Mouse (Mus musculus) liver, adult 2 months (tissue): ENCODE measurements at regions not wholly inside any gene's neighbourhood (a gene's known extent, or its start where the extent isn't known, plus 50 kb on each side); places are given as distances from the start of the nearest gene placed in this dataset.

Source experiments
- CTCF ChIP-seq: fragments of 200-500 bp; IDR thresholded peaks from 2 replicates; pipeline ENCODE4 v1.5.1; 2011; ENCODE audit warnings: low read depth, low read length, control low read depth
- POLR2A ChIP-seq: fragments of 200-500 bp; IDR thresholded peaks from 2 replicates; pipeline ENCODE4 v1.6.1; 2011; ENCODE audit warnings: low read length, control low read depth; ENCODE audit not compliant: insufficient read depth; ENCODE audit errors: extremely low read depth

DNA sequence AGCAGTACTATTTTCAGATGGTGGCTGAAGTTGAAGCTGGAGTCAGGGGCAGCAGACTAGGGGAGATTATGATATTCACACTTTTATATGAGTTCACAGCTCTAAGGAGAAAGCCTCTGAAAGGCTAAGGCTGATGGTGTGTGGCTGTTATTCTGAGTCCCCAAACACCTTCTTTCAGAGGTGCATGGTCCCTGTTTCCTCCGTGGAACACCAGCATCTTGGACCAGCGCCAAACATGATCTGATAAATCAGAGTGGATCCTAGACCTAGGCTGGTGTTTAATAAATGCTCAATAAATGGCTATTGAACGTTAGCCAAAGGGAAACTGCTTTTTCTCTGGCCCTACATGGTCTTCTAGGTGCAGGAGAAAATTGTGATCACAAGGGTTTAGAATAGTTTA lies 269.2 kb downstream of the Agtpbp1 start:
- TF ChIP-seq CTCF (no peak), POLR2A (no peak)
